21 mouse cellular contexts compared by ENCODE assay signal in genomic region chr17:29998566-29999295, GRCm38 (mm10). TPM values are rescaled to one million over a fixed set of nuclear protein-coding genes. Genes with fewer than 3 reads are reported as not detected.
"Had no signal": no experiment of that assay in that cellular context is flagged by ENCODE, and none has a peak within 500 bp of the region (broad histone marks: within the 10 kb centered on the region; RNA-seq: fewer than 3 reads in every experiment).

No protein-coding gene starts in this region.

- H3K4me3 ChIP-seq: layer of hippocampus, adult 2 months; left cerebral cortex, adult 2 months; liver, embryonic 13.5 days; midbrain, embryonic 13.5 days; myocyte; neural tube, embryonic 13.5 days; stomach, embryonic 15.5 days had no signal

- ATAC-seq: intestine, embryonic 16.5 days; midbrain, embryonic 13.5 days had no signal

- DNase-seq: kidney, adult 18-20 months; kidney, adult 9 months; kidney, postnatal 14 days; kidney, postnatal 4 days; layer of hippocampus, postnatal 36 days; liver, embryonic 13.5 days; lung, adult 2 months; lung, postnatal 14 days; lung, postnatal 4 days; right cerebral cortex, adult 18-20 months; right cerebral cortex, postnatal 25 days; spleen, adult 18-20 months; thymus, postnatal 36 days had no signal

- H3K27ac ChIP-seq: layer of hippocampus, adult 2 months; left cerebral cortex, adult 2 months; liver, embryonic 13.5 days; midbrain, embryonic 13.5 days; neural tube, embryonic 13.5 days; stomach, embryonic 15.5 days had no signal

RNA-seq across cellular contexts. Expression of gene Mdga1, which starts 28.8 kb away (rescaled TPM):
- total RNA-seq: monocyte, adult 5-6 weeks had no signal
